27 mouse cellular contexts compared by ENCODE assay signal in the genomic region with DNA sequence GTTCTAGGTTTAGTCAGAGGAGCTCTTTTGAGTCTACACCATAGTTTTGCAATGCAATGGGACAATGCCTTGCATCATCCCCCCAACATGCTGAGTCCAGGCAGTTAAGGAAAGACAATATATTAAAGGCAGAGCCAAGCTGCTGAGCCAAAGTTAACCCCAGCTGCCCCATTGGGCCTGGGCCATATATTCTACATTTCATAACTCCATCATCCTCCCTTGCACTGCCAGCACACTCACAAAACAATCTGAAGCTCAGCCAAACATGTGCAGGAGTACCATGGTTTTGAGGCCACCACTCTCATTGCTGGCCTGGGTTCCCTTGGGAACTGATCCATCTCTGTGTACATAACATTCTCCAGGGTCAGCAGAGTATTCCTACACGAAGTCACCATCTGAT.
"Had no signal": no experiment of that assay in that cellular context is flagged by ENCODE, and none has a peak within 500 bp of the region (broad histone marks: within the 10 kb centered on the region; RNA-seq: fewer than 3 reads in every experiment).

No protein-coding gene starts in this region.

- H3K9me3 ChIP-seq: heart, embryonic 13.5 days; heart, embryonic 15.5 days; hindbrain, embryonic 13.5 days; hindbrain, embryonic 15.5 days; kidney, embryonic 15.5 days; limb, embryonic 13.5 days; limb, embryonic 15.5 days; liver, embryonic 12.5 days had no signal

- H3K4me3 ChIP-seq: gastrocnemius, adult 2 months; heart, adult 2 months; heart, embryonic 13.5 days; heart, embryonic 15.5 days; hindbrain, embryonic 13.5 days; hindbrain, embryonic 15.5 days; kidney, embryonic 15.5 days; limb, embryonic 13.5 days; limb, embryonic 15.5 days; liver, embryonic 12.5 days had no signal

- H3K27ac ChIP-seq: gastrocnemius, adult 2 months; heart, adult 2 months; heart, embryonic 13.5 days; heart, embryonic 15.5 days; hindbrain, embryonic 13.5 days; hindbrain, embryonic 15.5 days; hindbrain, postnatal 0 days; kidney, embryonic 15.5 days; kidney, postnatal 0 days; limb, embryonic 13.5 days; limb, embryonic 15.5 days; liver, embryonic 12.5 days; liver, embryonic 14.5 days had no signal

- H3K27me3 ChIP-seq: heart, embryonic 13.5 days; heart, embryonic 15.5 days; hindbrain, embryonic 13.5 days; hindbrain, embryonic 15.5 days; kidney, embryonic 15.5 days; limb, embryonic 13.5 days; limb, embryonic 15.5 days; liver, embryonic 12.5 days had no signal

- H3K36me3 ChIP-seq: heart, embryonic 13.5 days; heart, embryonic 15.5 days; hindbrain, embryonic 13.5 days; hindbrain, embryonic 15.5 days; kidney, embryonic 15.5 days; limb, embryonic 13.5 days; limb, embryonic 15.5 days; liver, embryonic 12.5 days had no signal

- ATAC-seq: hindbrain, postnatal 0 days; intestine, embryonic 16.5 days; liver, embryonic 12.5 days had no signal

- H3K4me1 ChIP-seq: heart, embryonic 13.5 days; heart, embryonic 15.5 days; hindbrain, embryonic 13.5 days; hindbrain, embryonic 15.5 days; kidney, embryonic 15.5 days; limb, embryonic 13.5 days; limb, embryonic 15.5 days; liver, embryonic 12.5 days had no signal

- H3K4me2 ChIP-seq: heart, embryonic 11.5 days; heart, embryonic 13.5 days; heart, embryonic 15.5 days; hindbrain, embryonic 13.5 days; hindbrain, embryonic 15.5 days; kidney, embryonic 15.5 days; limb, embryonic 13.5 days; limb, embryonic 15.5 days; liver, embryonic 12.5 days had no signal

- DNase-seq: gastrocnemius, adult 2 months; gastrocnemius, postnatal 10 days; gastrocnemius, postnatal 25 days; heart, adult 11 months; heart, adult 2 months; heart, postnatal 14 days; heart, postnatal 36 days; kidney, adult 11 months; kidney, adult 2 months; kidney, adult 9 months; kidney, postnatal 14 days; kidney, postnatal 36 days; layer of hippocampus, adult 9-11 months; layer of hippocampus, postnatal 36 days had no signal

- H3K9ac ChIP-seq: heart, embryonic 13.5 days; heart, embryonic 15.5 days; hindbrain, embryonic 13.5 days; hindbrain, embryonic 15.5 days; kidney, embryonic 15.5 days; limb, embryonic 13.5 days; limb, embryonic 15.5 days; liver, embryonic 12.5 days; liver, embryonic 14.5 days had no signal
